Mouse (Mus musculus): ENCODE measurements at regions not wholly inside any gene's neighbourhood (a gene's known extent, or its start where the extent isn't known, plus 50 kb on each side); places are given as distances from the start of the nearest gene placed in this dataset.

DNA sequence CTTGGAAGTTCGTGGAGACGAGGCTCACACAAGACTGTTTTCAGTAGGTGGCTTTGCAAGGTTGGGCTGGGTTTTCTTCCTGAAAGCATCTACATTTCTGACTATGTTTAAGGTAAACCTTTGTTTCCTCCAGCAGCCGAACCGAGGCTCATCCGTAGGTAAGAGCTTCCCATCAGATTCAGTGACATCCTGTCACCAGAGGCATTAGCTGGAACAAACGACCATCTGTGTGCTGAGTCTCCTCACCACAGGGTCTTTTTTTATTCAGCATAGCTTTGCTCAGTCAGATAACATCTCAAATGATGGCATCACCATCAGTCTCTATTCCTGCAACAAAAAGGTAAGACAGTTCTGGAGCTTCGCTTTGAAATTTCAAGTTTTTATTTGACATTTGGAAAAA lies 601.4 kb upstream of the Fam92a start:
- Histone ChIP-seq H3K4me1 (ENCODE audit: control insufficient read depth, insufficient read depth, low read length) (no peaks in the 10 kb centered on the region), H3K4me3 (ENCODE audit: insufficient read depth, low read length) (no peak overlapping the region), H3K27ac (ENCODE audit: insufficient read depth, low read length) (no peak overlapping the region)
- TF ChIP-seq POLR2A (IDR thresholded peaks at IDR 0.05; ENCODE audit: low read depth, low read length): no peak
- TF ChIP-seq CTCF (IDR thresholded peaks at IDR 0.05; ENCODE audit: borderline replicate concordance, insufficient read depth, low read length): no peak

GRCm38 (mm10) chr4:12770131-12770780 lies 598.4 kb upstream of the Fam92a start:
- TF ChIP-seq CTCF (IDR thresholded peaks at IDR 0.05; ENCODE audit: borderline replicate concordance, insufficient read depth, low read length) (no peak), POLR2A (IDR thresholded peaks at IDR 0.05; ENCODE audit: low read depth, low read length) (no peak)
- H3K27ac ChIP-seq (ENCODE audit: insufficient read depth, low read length): no peak overlapping the region
- no peaks in the 10 kb centered on the region for H3K4me1 ChIP-seq (ENCODE audit: control insufficient read depth, insufficient read depth, low read length)
- H3K4me3 ChIP-seq (ENCODE audit: insufficient read depth, low read length): no peak overlapping the region

DNA sequence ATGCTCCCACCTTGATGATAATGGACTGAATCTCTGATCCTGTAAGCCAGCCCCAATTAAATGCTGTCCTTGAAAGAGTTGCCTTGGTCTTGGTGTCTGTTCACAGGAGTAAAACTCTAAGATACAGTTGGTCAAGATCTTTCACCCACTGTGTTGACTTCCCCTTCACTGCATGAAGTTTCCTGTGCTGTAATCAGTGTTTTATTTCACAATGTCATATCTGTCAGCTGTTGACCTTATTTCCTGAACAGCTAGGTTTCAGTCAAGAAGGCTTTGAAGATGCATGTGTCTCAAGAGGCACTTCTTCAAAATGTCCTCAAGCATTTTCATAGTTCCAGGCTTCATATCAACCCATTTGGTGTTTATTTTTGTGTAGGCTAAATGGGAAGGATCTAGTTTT lies 597.3 kb upstream of the Fam92a start:
- TF ChIP-seq CTCF (IDR thresholded peaks at IDR 0.05; ENCODE audit: borderline replicate concordance, insufficient read depth, low read length) (no peak), POLR2A (IDR thresholded peaks at IDR 0.05; ENCODE audit: low read depth, low read length) (no peak)
- no peak overlapping the region for H3K27ac ChIP-seq (ENCODE audit: insufficient read depth, low read length)
- no peaks in the 10 kb centered on the region for H3K4me1 ChIP-seq (ENCODE audit: control insufficient read depth, insufficient read depth, low read length)
- H3K4me3 ChIP-seq (ENCODE audit: insufficient read depth, low read length): no peak overlapping the region

DNA sequence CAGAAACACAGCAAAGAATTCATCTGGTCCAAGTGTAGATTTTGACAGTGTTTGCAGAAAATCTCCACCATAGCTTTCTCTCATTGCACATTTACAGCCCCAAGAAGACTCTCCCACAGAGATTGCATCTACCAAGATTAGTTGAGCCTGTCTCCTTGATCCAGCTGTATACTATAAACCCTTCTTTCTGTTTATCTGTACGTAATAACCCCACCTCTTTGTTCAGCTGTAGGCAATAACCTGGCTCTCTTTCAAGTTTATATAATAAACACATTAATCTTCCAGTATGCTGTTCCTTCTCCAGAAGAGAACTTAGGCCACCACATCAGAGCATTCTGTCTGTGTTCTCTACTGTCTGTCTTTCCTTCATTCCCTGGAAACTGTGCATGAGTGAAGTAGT lies 594.9 kb upstream of the Fam92a start:
- Histone ChIP-seq H3K27ac (ENCODE audit: insufficient read depth, low read length) (no peak overlapping the region), H3K4me3 (ENCODE audit: insufficient read depth, low read length) (no peak overlapping the region), H3K4me1 (ENCODE audit: control insufficient read depth, insufficient read depth, low read length) (no peaks in the 10 kb centered on the region)
- TF ChIP-seq CTCF (IDR thresholded peaks at IDR 0.05; ENCODE audit: borderline replicate concordance, insufficient read depth, low read length): no peak
- TF ChIP-seq POLR2A (IDR thresholded peaks at IDR 0.05; ENCODE audit: low read depth, low read length): no peak

GRCm38 (mm10) chr4:12750817-12751216 lies 579.0 kb upstream of the Fam92a start:
- no peak for TF ChIP-seq CTCF (IDR thresholded peaks at IDR 0.05; ENCODE audit: borderline replicate concordance, insufficient read depth, low read length)
- no peak for TF ChIP-seq POLR2A (IDR thresholded peaks at IDR 0.05; ENCODE audit: low read depth, low read length)

DNA sequence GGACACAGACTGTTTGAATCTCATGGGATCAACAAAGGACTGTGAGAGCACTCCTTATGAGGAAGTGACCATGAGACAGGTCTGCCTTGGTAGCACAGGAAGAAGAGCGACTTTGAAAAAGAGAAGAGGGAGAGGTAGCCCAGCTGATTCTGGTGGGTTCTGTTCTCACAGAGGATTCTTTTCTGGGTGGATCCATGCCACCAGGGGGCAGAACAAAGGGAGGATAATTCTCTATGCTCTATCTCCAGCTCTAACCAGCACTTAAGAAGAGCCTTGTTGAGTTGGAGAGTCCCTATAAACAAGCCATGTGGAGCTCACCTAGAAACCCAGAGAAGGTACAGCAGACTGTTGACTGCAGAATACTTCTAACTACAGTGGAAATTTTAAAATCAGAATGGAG lies 578.1 kb upstream of the Fam92a start:
- TF ChIP-seq CTCF (IDR thresholded peaks at IDR 0.05; ENCODE audit: borderline replicate concordance, insufficient read depth, low read length) (no peak), POLR2A (IDR thresholded peaks at IDR 0.05; ENCODE audit: low read depth, low read length) (no peak)
- Histone ChIP-seq H3K4me3 (ENCODE audit: insufficient read depth, low read length) (no peak overlapping the region), H3K4me1 (ENCODE audit: control insufficient read depth, insufficient read depth, low read length) (no peaks in the 10 kb centered on the region), H3K27ac (ENCODE audit: insufficient read depth, low read length) (no peak overlapping the region)

More at GRCm38 (mm10) chr4:12750817-12751216, 579.0 kb upstream of the Fam92a start:
- no peaks in the 10 kb centered on the region for H3K4me1 ChIP-seq (ENCODE audit: control insufficient read depth, insufficient read depth, low read length)
- H3K4me3 ChIP-seq (ENCODE audit: insufficient read depth, low read length): no peak overlapping the region
- H3K27ac ChIP-seq (ENCODE audit: insufficient read depth, low read length): no peak overlapping the region

GRCm38 (mm10) chr4:12743714-12744327 lies 572.0 kb upstream of the Fam92a start:
- H3K4me3 ChIP-seq (ENCODE audit: insufficient read depth, low read length): no peak overlapping the region
- H3K27ac ChIP-seq (ENCODE audit: insufficient read depth, low read length): no peak overlapping the region
- TF ChIP-seq POLR2A (IDR thresholded peaks at IDR 0.05; ENCODE audit: low read depth, low read length) (no peak), CTCF (IDR thresholded peaks at IDR 0.05; ENCODE audit: borderline replicate concordance, insufficient read depth, low read length) (no peak)
- H3K4me1 ChIP-seq (ENCODE audit: control insufficient read depth, insufficient read depth, low read length): no peaks in the 10 kb centered on the region

- H3K4me3 ChIP-seq (ENCODE audit: insufficient read depth, low read length): no peak overlapping the region
- no peak for TF ChIP-seq CTCF (IDR thresholded peaks at IDR 0.05; ENCODE audit: borderline replicate concordance, insufficient read depth, low read length)
- TF ChIP-seq POLR2A (IDR thresholded peaks at IDR 0.05; ENCODE audit: low read depth, low read length): no peak
- H3K27ac ChIP-seq (ENCODE audit: insufficient read depth, low read length): no peak overlapping the region
- H3K4me1 ChIP-seq (ENCODE audit: control insufficient read depth, insufficient read depth, low read length): no peaks in the 10 kb centered on the region
These were observed 564.6 kb upstream of the Fam92a start for GRCm38 (mm10) chr4:12736411-12736810.

DNA sequence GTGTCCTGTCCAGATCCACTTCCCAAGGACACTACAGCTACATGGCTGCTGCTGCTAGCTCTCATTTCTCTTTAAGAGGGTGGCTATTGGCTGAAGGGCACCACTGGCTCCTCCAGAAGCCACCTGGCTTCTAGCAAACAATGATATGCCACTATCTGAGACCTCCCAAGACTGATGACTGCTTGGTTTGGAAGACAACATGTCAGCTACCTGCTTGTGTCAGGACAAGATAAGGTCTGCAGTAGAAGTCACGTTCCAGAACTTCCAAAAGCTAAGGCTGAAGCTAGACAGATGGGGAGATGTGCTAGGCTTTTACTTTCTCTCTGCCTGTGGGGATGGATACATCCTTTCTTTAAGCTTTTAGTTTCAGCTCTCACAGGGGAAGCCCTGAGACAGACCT lies 528.4 kb upstream of the Fam92a start:
- Histone ChIP-seq H3K27ac (ENCODE audit: insufficient read depth, low read length) (no peak overlapping the region), H3K4me1 (ENCODE audit: control insufficient read depth, insufficient read depth, low read length) (no peaks in the 10 kb centered on the region), H3K4me3 (ENCODE audit: insufficient read depth, low read length) (no peak overlapping the region)
- TF ChIP-seq CTCF (IDR thresholded peaks at IDR 0.05; ENCODE audit: borderline replicate concordance, insufficient read depth, low read length) (no peak), POLR2A (IDR thresholded peaks at IDR 0.05; ENCODE audit: low read depth, low read length) (no peak)

DNA sequence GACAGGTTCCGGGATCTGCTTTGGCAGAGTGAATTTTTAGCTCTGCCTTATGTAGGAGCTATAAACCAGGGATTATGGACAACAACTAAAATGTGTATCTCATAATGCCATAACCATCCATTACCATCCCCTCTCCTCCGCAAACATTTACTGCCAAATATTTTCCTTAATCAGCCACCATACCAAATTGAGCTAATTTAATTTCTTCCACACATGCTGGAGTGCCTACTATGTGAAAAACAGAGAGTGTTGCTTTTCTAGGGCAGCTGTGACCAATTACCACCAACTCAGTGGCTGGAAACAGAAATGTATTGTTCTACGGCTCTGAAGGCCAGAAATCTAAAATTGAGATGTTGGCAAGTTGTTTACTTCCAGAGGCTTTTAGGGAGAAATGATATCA lies 506.0 kb upstream of the Fam92a start:
- Histone ChIP-seq H3K4me1 (ENCODE audit: control insufficient read depth, insufficient read depth, low read length) (no peaks in the 10 kb centered on the region), H3K27ac (ENCODE audit: insufficient read depth, low read length) (no peak overlapping the region), H3K4me3 (ENCODE audit: insufficient read depth, low read length) (no peak overlapping the region)
- TF ChIP-seq CTCF (IDR thresholded peaks at IDR 0.05; ENCODE audit: borderline replicate concordance, insufficient read depth, low read length) (no peak), POLR2A (IDR thresholded peaks at IDR 0.05; ENCODE audit: low read depth, low read length) (no peak)

All from embryonic fibroblast, embryonic 13.5 days (primary cell).